Mouse (Mus musculus) olfactory bulb, adult 2 months (tissue): ENCODE measurements around the gene Masp2. TPM values are rescaled to one million over a fixed set of nuclear protein-coding genes. Genes with fewer than 3 reads are reported as not detected.

Experiments
- H3K27ac ChIP-seq: fragments of 200-500 bp; 2 replicates; pipeline ENCODE4 v1.5.1; 2012; ENCODE audit warnings: low read depth, low read length; ENCODE audit not compliant: insufficient read depth
- H3K4me1 ChIP-seq: fragments of 200-500 bp; 2 replicates; pipeline ENCODE4 v1.6.1; 2012; ENCODE audit warnings: low read length; ENCODE audit not compliant: control insufficient read depth, insufficient read depth
- H3K4me3 ChIP-seq: fragments of 200-500 bp; 2 replicates; pipeline ENCODE4 v1.5.1; 2012; ENCODE audit warnings: mild to moderate bottlenecking, low read depth, low read length, moderate library complexity; ENCODE audit not compliant: insufficient read depth
- CTCF ChIP-seq: fragments of 200-500 bp; IDR thresholded peaks from 2 replicates; pipeline ENCODE4 v1.5.1; 2012; ENCODE audit warnings: low read depth, mild to moderate bottlenecking, low read length, moderate library complexity; ENCODE audit not compliant: insufficient read depth
- POLR2A ChIP-seq: fragments of 200-500 bp; IDR thresholded peaks from 2 replicates; pipeline ENCODE4 v1.6.1; 2012; ENCODE audit warnings: mild to moderate bottlenecking, low read depth, low read length, moderate library complexity; ENCODE audit not compliant: insufficient read depth
- WGBS: fragments of 180-500 bp; shearing (Covaris S2); methylation state at CpG from one replicate; pipeline ENCODE4 v1.1.7; 2018; 5-methylcytosine and 5-hydroxymethylcytosine counted together
- polyA plus RNA-seq: library from polyadenylated mRNA; stranded (reverse); fragments of >200 nt; gene quantifications from 2 replicates; pipeline ENCODE4 v1.2.4, GENCODE M21; 2012; ENCODE audit warnings: low replicate concordance; ENCODE audit not compliant: missing spikeins, insufficient read depth, insufficient read length

Masp2 gene
- polyA plus RNA-seq, 1 experiment, result not detected

DNA sequence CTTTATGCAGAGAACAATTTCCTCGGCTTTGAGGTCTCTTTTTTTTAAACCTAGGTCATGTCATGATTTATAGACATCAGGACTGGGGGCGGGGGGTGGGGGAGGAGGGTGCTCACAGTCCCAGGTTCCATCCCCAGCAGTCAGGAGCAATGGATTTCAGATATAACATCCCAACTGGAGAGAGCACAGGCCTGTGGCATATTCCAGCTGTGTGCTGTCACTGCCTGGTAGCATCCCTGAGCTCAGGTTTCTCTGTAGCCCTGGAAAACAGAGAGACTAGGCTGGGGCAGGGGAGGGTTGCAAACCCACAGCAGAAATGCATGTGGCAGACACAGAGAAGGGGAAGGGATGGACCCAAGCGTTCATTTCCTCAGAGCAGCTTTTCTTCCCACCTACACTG is 57.8 kb downstream of the Masp2 start:
- Histone ChIP-seq H3K4me1 (peaks cover 12% of the 10 kb centered on the region), H3K27ac (no peak overlapping the region), H3K4me3 (no peak overlapping the region)
- WGBS, result 79% methylated on average over 3 of the region's 3 CpGs
- TF ChIP-seq CTCF, result no peak
- TF ChIP-seq POLR2A, result no peak

DNA sequence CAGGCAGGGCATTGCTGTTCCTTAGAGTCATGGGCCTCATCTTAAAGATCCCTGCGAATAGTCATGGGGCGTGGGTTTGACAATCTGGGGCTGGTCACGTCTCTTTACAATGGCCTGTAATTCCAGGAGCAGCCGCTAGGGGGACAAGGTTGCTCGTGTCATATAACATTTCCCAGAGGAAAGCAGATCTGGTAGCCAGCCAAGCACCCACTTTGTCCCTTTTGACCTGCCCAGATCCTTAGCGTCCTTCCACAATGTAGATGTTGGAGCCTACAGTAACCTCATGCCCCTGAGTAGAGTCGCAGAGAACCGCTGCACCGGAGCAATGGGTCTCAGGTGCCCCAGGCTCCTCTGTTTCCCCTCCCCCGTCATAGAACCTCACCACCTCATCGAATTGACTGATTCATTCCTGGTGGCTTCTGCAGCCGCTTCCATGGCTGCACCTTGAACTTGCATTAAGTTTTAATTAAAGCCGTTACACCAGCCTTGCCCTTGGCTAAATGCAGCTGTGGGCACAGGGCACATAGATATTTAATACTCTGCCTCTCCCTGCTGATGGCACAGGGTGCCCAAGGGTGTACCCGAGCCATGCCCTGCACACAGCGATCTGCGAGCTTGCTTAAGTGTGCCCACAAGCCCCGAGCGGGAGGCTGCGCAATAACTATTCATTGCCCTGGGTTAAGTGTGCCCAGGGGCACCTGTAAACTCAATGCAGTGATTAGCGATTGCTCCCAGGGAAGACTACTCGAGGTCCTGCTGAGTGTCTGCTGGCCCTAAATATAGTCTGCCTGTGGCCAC is 60.0 kb downstream of the Masp2 start:
- Histone ChIP-seq H3K4me3 (no peak overlapping the region), H3K27ac (no peak overlapping the region), H3K4me1 (peaks cover 23% of the 10 kb centered on the region)
- WGBS, result 38% methylated on average over 21 of the region's 21 CpGs
- TF ChIP-seq CTCF (no peak; the same call in 1 of the 2 replicates), POLR2A (no peak)

DNA sequence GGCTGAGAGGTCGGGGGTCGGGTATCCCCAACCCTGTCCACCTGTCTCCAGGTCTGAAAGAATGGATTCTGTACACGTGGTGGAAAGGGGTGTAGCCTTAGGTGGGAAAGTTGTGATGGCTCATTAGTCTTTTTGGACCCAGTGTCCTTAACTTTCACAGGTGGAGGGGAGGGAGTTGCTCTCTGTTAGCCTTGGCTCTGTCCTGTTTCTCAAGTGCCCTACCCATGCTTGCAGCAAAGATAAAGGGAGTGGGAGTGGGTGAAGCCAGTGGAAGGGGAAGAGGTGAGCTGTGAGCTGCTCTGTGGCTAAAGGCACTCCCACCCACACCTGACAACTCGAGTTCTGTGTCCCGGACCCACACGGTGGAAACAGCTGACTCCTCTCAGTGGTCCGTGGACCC is 61.0 kb downstream of the Masp2 start:
- no peak overlapping the region for H3K4me3 ChIP-seq
- TF ChIP-seq CTCF (no peak), POLR2A (no peak)
- peaks cover 25% of the 10 kb centered on the region for H3K4me1 ChIP-seq
- H3K27ac ChIP-seq, result no peak overlapping the region
- 83% methylated on average over 7 of the region's 7 CpGs for WGBS

DNA sequence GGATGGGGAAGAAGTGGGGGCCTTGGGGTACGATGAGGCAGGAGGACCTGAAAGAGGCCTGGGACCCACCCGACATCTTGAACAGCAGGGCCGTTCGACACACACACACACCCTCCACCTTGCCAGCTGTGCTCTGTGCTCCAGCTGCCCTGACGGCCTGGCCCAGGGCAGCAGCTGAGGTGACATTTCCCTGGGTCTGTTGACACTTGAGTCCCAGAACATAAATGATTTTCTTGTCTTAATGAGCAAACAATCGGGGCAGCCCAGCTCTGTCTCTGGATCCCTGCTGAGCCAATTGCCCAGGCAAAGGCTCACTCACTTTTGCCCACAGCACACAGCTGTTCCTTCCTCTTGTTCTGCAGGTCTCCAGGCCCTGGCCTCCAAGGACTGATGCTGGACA is 61.7 kb downstream of the Masp2 start:
- 81% methylated on average over 6 of the region's 6 CpGs for WGBS
- no peak for TF ChIP-seq POLR2A
- no peak for TF ChIP-seq CTCF
- Histone ChIP-seq H3K27ac (no peak overlapping the region), H3K4me1 (peaks cover 23% of the 10 kb centered on the region), H3K4me3 (no peak overlapping the region)

Other genes with a start within 250 kb of the Masp2 start
- gene Ubiad1, start 157.8 kb upstream of the Masp2 start, polyA plus RNA-seq, result not detected in 2 replicates
- gene Mtor, start 153.9 kb upstream of the Masp2 start, polyA plus RNA-seq, result 53.3 TPM in 1 of 2 replicates, not detected in the other
- not detected in 2 replicates for gene Angptl7, start 102.1 kb upstream of the Masp2 start, polyA plus RNA-seq
- gene Exosc10, start 44.1 kb upstream of the Masp2 start, polyA plus RNA-seq, result not detected in 2 replicates
- not detected in 2 replicates for gene Srm, start 11.1 kb upstream of the Masp2 start, polyA plus RNA-seq
- gene Tardbp, start 24.5 kb downstream of the Masp2 start, polyA plus RNA-seq, result 433 and 939 TPM in 2 replicates
- not detected in 2 replicates for gene Gm572, start 40.8 kb downstream of the Masp2 start, polyA plus RNA-seq
- gene Casz1, start 201.9 kb downstream of the Masp2 start, polyA plus RNA-seq, result not detected in 2 replicates